In the genomic region with DNA sequence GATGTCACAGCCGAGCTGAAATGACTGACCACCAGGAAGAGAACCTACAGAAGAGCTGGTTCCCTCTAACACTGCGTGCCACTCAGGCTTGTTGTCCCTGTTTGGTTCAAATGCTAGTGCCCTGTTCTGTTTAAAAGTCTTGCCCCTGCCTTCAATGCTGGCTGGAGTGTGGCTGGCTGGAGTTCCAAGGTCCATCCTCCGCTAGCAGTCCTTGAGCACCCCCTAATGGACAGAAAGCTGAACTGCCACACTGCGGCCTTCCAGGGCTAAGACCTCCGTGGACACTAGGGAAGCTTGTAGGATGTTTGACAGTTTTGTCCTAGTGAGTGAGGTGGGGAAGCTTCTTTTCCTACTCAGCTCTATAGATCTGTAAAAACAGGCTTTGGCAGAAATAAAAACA, we compare ENCODE assay signal across 8 mouse cellular contexts. TPM values are rescaled to one million over a fixed set of nuclear protein-coding genes. Genes with fewer than 3 reads are reported as not detected.
DNase-seq lines count a peak whose midpoint lies in the region; ATAC-seq and TF ChIP-seq lines count a peak whose summit lies in the region.

No protein-coding gene starts in this region.

- CTCF ChIA-PET in Patski (lab: Charles Lee), result interaction anchor here (0.6 to 1.9 kb wide), 17 partner anchors 9 to 610 kb away, joined by 3 to 21 read pairs (median 4); a partner anchor contains a TSS

- DNase-seq in forebrain, embryonic 10.5 days (ENCODE audit: extremely low spot score, low spot score), result peak; percentile 85
- no peak for DNase-seq in Patski (ENCODE audit: low read depth, low spot score)
- peak; percentile 68 for DNase-seq in cerebellum, adult 9-11 months
- peak; percentile 74 for DNase-seq in gastrocnemius, postnatal 14 days
- DNase-seq in kidney, adult 9 months, result peak; percentile 76
- DNase-seq in lung, embryonic 14.5 days, result peak; percentile 92
- peak; percentile 54 for DNase-seq in retina, adult 2 months (ENCODE audit: low read depth, low spot score)

- intact Hi-C loops in gastrocnemius, postnatal 14 days (cut with DNase I; ENCODE audit: low total_unique reads), result no loop called here

- no peak overlapping the region for H3K27ac ChIP-seq in forebrain, embryonic 10.5 days
- no peak overlapping the region for H3K27ac ChIP-seq in forebrain, embryonic 12.5 days
- H3K27ac ChIP-seq in lung, embryonic 14.5 days (ENCODE audit: low read depth), result no peak overlapping the region

- H3K9ac ChIP-seq in forebrain, embryonic 12.5 days, result no peak overlapping the region
- H3K9ac ChIP-seq in lung, embryonic 14.5 days, result no peak overlapping the region

- POLR2A ChIA-PET in Patski (lab: Charles Lee), result interaction anchor here (0.6 to 1.1 kb wide), 2 partner anchors 112 to 498 kb away, joined by 3 to 11 read pairs; no protein-coding TSS in a partner anchor

- WGBS in forebrain, embryonic 10.5 days, result 14% methylated on average over 5 of the region's 5 CpGs
- 13% methylated on average over 5 of the region's 5 CpGs for WGBS in forebrain, embryonic 12.5 days
- WGBS in lung, embryonic 14.5 days, result 18% methylated on average over 5 of the region's 5 CpGs

- ATAC-seq in forebrain, embryonic 12.5 days (ENCODE audit: low FRiP score), result no peak
- ATAC-seq in Patski, result peak; percentile 78
- ATAC-seq in lung, embryonic 14.5 days (ENCODE audit: insufficient read depth), result peak; percentile 66

- H3K27me3 ChIP-seq in forebrain, embryonic 10.5 days (ENCODE audit: poor library complexity, severe bottlenecking), result no peaks in the 10 kb centered on the region
- H3K27me3 ChIP-seq in forebrain, embryonic 12.5 days, result no peaks in the 10 kb centered on the region; the same call in 1 of the 2 replicates
- H3K27me3 ChIP-seq in Patski, result no peaks in the 10 kb centered on the region
- H3K27me3 ChIP-seq in lung, embryonic 14.5 days (ENCODE audit: insufficient read depth, low read length), result no peaks in the 10 kb centered on the region

- H3K36me3 ChIP-seq in forebrain, embryonic 10.5 days (replicated peaks), result no peaks in the 10 kb centered on the region
- H3K36me3 ChIP-seq in forebrain, embryonic 12.5 days (replicated peaks), result no peaks in the 10 kb centered on the region
- no peaks in the 10 kb centered on the region for H3K36me3 ChIP-seq in lung, embryonic 14.5 days (ENCODE audit: insufficient read depth)

- peak; percentile 91 for TF ChIP-seq CTCF in Patski (IDR thresholded peaks at IDR 0.05)
- peak; percentile 91 for TF ChIP-seq CTCF in lung, embryonic 14.5 days (IDR thresholded peaks at IDR 0.05; ENCODE audit: low read depth)

- H3K9me3 ChIP-seq in forebrain, embryonic 10.5 days, result no peaks in the 10 kb centered on the region
- H3K9me3 ChIP-seq in forebrain, embryonic 12.5 days, result no peaks in the 10 kb centered on the region
- no peaks in the 10 kb centered on the region for H3K9me3 ChIP-seq in lung, embryonic 14.5 days (ENCODE audit: low read depth, low read length)

- in situ Hi-C loops in Patski (cut with MboI; ENCODE audit: low pct_unique_long_range_greater_than_20kb), result no loop called here

- H3K4me2 ChIP-seq in forebrain, embryonic 12.5 days, result no peak overlapping the region
- no peak overlapping the region for H3K4me2 ChIP-seq in lung, embryonic 14.5 days

- H3K4me3 ChIP-seq in forebrain, embryonic 10.5 days, result no peak overlapping the region
- no peak overlapping the region for H3K4me3 ChIP-seq in forebrain, embryonic 12.5 days (replicated peaks)
- H3K4me3 ChIP-seq in lung, embryonic 14.5 days (ENCODE audit: low read depth, low read length), result no peak overlapping the region

- H3K4me1 ChIP-seq in forebrain, embryonic 10.5 days, result no peaks in the 10 kb centered on the region
- H3K4me1 ChIP-seq in forebrain, embryonic 12.5 days, result no peaks in the 10 kb centered on the region
- no peaks in the 10 kb centered on the region for H3K4me1 ChIP-seq in lung, embryonic 14.5 days (ENCODE audit: insufficient read depth)

RNA-seq across cellular contexts. Expression of a gene that starts 8.6 kb away (rescaled TPM):
- polyA plus RNA-seq in forebrain, embryonic 10.5 days (2016; fragmentation: Nextera tagmentation; extraction: Ambion mirVana), result 155 and 164 TPM in 2 replicates
- 110 and 121 TPM in 2 replicates for polyA plus RNA-seq in forebrain, embryonic 12.5 days (2016; fragmentation: Nextera tagmentation; extraction: Ambion mirVana)
- 54.0 TPM for polyA plus RNA-seq in Patski (2021)
- 10 to 100 TPM in 1 of 2 experiments, 1 to 10 TPM in 1; 10.0 to 13.2 TPM for total RNA-seq in gastrocnemius, postnatal 14 days (2021)
- 118 and 126 TPM in 2 replicates for polyA plus RNA-seq in lung, embryonic 14.5 days (2014; fragmentation: Nextera tagmentation; extraction: Ambion mirVana)

RNA-seq across cellular contexts. Expression of a gene that starts 26.9 kb away (rescaled TPM):
- 204 and 219 TPM in 2 replicates for polyA plus RNA-seq in forebrain, embryonic 10.5 days (2016; fragmentation: Nextera tagmentation; extraction: Ambion mirVana)
- 64.4 and 76.2 TPM in 2 replicates for polyA plus RNA-seq in forebrain, embryonic 12.5 days (2016; fragmentation: Nextera tagmentation; extraction: Ambion mirVana)
- polyA plus RNA-seq in Patski (2021), result 131 TPM
- total RNA-seq in gastrocnemius, postnatal 14 days (2021), result 100 to 1,000 TPM in 1 of 2 experiments, 10 to 100 TPM in 1; 18.6 to 129 TPM
- 57.4 and 71.3 TPM in 2 replicates for polyA plus RNA-seq in lung, embryonic 14.5 days (2014; fragmentation: Nextera tagmentation; extraction: Ambion mirVana)

RNA-seq across cellular contexts. Expression of a gene that starts 33.3 kb away (rescaled TPM):
- polyA plus RNA-seq in forebrain, embryonic 10.5 days (2016; fragmentation: Nextera tagmentation; extraction: Ambion mirVana), result 55.1 and 68.7 TPM in 2 replicates
- polyA plus RNA-seq in forebrain, embryonic 12.5 days (2016; fragmentation: Nextera tagmentation; extraction: Ambion mirVana), result 34.1 and 35.0 TPM in 2 replicates
- 92.3 TPM for polyA plus RNA-seq in Patski (2021)
- total RNA-seq in gastrocnemius, postnatal 14 days (2021), result 100 to 1,000 TPM in 1 of 2 experiments, 10 to 100 TPM in 1; 20.2 to 206 TPM
- polyA plus RNA-seq in lung, embryonic 14.5 days (2014; fragmentation: Nextera tagmentation; extraction: Ambion mirVana), result 12.3 and 15.2 TPM in 2 replicates

RNA-seq across cellular contexts. Expression of a gene that starts 53.3 kb away (rescaled TPM):
- polyA plus RNA-seq in forebrain, embryonic 10.5 days (2016; fragmentation: Nextera tagmentation; extraction: Ambion mirVana), result 20.7 and 21.5 TPM in 2 replicates
- 82.2 and 103 TPM in 2 replicates for polyA plus RNA-seq in forebrain, embryonic 12.5 days (2016; fragmentation: Nextera tagmentation; extraction: Ambion mirVana)
- not detected for polyA plus RNA-seq in Patski (2021)
- 10 to 100 TPM in 1 of 2 experiments, 1 to 10 TPM in 1; 5.8 to 11.2 TPM for total RNA-seq in gastrocnemius, postnatal 14 days (2021)
- polyA plus RNA-seq in lung, embryonic 14.5 days (2014; fragmentation: Nextera tagmentation; extraction: Ambion mirVana), result 2.9 TPM in 2 replicates
